Comparison of ENCODE assay signal across 17 mouse cellular contexts in the genomic region with DNA sequence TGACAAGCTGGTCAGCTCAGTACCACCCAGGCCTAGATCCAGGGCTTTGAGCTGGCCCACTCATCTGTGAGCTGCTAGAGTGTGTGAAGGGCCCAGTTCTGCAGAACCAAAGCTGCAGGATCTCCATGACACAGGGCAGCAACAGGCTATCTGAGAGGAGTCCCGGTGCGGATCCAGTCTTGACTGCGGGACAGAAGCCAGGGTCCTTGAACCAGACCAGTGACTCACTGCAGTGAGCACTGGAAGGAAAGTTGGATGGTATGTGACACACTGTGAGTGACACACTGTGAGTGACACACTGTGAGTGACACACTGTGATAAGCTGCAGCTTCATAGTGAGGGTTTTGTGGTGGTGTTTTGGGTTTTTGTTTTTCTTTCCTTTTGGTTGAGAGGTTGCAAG.
"Had no signal": no experiment of that assay in that cellular context is flagged by ENCODE, and none has a peak within 500 bp of the region (broad histone marks: within the 10 kb centered on the region; RNA-seq: fewer than 3 reads in every experiment).

No protein-coding gene starts in this region.

- H3K4me2 ChIP-seq: liver, embryonic 13.5 days; midbrain, embryonic 11.5 days; neural tube, embryonic 12.5 days had no signal

- H3K27ac ChIP-seq: liver, embryonic 13.5 days; macrophage; neural tube, embryonic 12.5 days had no signal

- H3K27me3 ChIP-seq: liver, embryonic 13.5 days; megakaryocyte, embryonic 14.5 days; neural tube, embryonic 12.5 days had no signal

- DNase-seq: kidney, adult 9 months; kidney, postnatal 14 days; kidney, postnatal 4 days; liver, embryonic 13.5 days; lung, adult 2 months; lung, postnatal 14 days; midbrain, embryonic 14.5 days; retina, postnatal 1 day; right cerebral cortex, postnatal 25 days; spleen, adult 18-20 months; thymus, adult 2 months; thymus, postnatal 14 days; thymus, postnatal 4 days had no signal

- H3K9me3 ChIP-seq: liver, embryonic 13.5 days; megakaryocyte, embryonic 14.5 days; neural tube, embryonic 12.5 days had no signal

- H3K4me3 ChIP-seq: liver, embryonic 13.5 days; neural tube, embryonic 12.5 days had no signal

- H3K9ac ChIP-seq: liver, embryonic 13.5 days; neural tube, embryonic 12.5 days had no signal

- H3K4me1 ChIP-seq: liver, embryonic 13.5 days; neural tube, embryonic 12.5 days had no signal
